8 mouse cellular contexts compared by ENCODE assay signal in the genomic region with DNA sequence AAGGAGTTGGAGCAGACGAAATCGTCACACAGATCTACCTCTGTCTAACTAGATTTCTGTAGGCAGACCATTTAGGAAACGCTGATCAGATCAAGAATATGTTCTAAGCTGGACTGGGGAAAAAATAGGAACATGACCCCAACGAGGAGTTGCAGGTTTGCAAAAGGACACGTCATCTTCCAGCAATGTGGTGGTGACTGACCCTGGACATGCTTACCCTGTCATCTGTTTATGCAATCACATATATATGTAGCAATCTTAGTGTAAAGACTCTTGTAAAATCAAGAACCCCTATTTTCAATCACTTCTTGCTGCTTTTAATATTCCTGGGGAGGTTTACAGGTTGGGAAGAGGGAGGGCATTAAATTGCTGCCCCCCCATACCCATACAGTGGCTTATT. TPM values are rescaled to one million over a fixed set of nuclear protein-coding genes. Genes with fewer than 3 reads are reported as not detected.
DNase-seq lines count a peak whose midpoint lies in the region; ATAC-seq and TF ChIP-seq lines count a peak whose summit lies in the region.

No protein-coding gene starts in this region.

- peaks cover 42% of the 10 kb centered on the region for H3K4me1 ChIP-seq in neural tube, embryonic 12.5 days
- H3K4me1 ChIP-seq in liver, embryonic 16.5 days (ENCODE audit: control insufficient read depth, low read depth, low read length) = peaks cover 26% of the 10 kb centered on the region

- H3K36me3 ChIP-seq in neural tube, embryonic 12.5 days = peaks cover 31% of the 10 kb centered on the region
- peaks cover 25% of the 10 kb centered on the region for H3K36me3 ChIP-seq in liver, embryonic 16.5 days (ENCODE audit: control insufficient read depth, insufficient read depth)

- ATAC-seq in neural tube, embryonic 12.5 days (ENCODE audit: low FRiP score, low read depth) = no peak
- ATAC-seq in liver, embryonic 16.5 days (ENCODE audit: low read depth) = no peak

- peak overlapping the region; percentile 92; the same call in 1 of the 2 replicates for H3K4me3 ChIP-seq in gastrocnemius, adult 2 months
- no peak overlapping the region for H3K4me3 ChIP-seq in neural tube, embryonic 12.5 days
- H3K4me3 ChIP-seq in liver, embryonic 16.5 days (ENCODE audit: low read depth, low read length) = no peak overlapping the region

- H3K27me3 ChIP-seq in neural tube, embryonic 12.5 days (replicated peaks) = no peaks in the 10 kb centered on the region
- peaks cover 47% of the 10 kb centered on the region for H3K27me3 ChIP-seq in liver, embryonic 16.5 days (ENCODE audit: control insufficient read depth, insufficient read depth, low read depth, low read length)

- WGBS in neural tube, embryonic 12.5 days = 81% methylated on average over 5 of the region's 5 CpGs
- 47% methylated on average over 5 of the region's 5 CpGs for WGBS in liver, embryonic 16.5 days (ENCODE audit: insufficient replicate concordance)

- peak; percentile 5 for DNase-seq in gastrocnemius, adult 2 months
- DNase-seq in gastrocnemius, postnatal 25 days = no peak
- no peak for DNase-seq in neural tube, embryonic 10.5 days (ENCODE audit: extremely low spot score, low spot score)
- DNase-seq in adrenal gland, postnatal 25 days = no peak
- DNase-seq in cerebellum, postnatal 4 days (ENCODE audit: low spot score in 2 of 2) = no peak
- DNase-seq in adrenal gland, adult 18-20 months (ENCODE audit: low spot score in 2 of 2) = no peak

- H3K4me2 ChIP-seq in neural tube, embryonic 12.5 days (replicated peaks) = peak overlapping the region; percentile 90; the same call in 1 of the 2 replicates
- 0 out of 2 replicates have a peak overlapping the region, but pooled peaks have one; percentile 92 for H3K4me2 ChIP-seq in liver, embryonic 16.5 days (ENCODE audit: low read depth, low read length)

- intact Hi-C loops in gastrocnemius, adult 2 months (cut with DNase I) = no loop called here

- H3K27ac ChIP-seq in gastrocnemius, adult 2 months = peak overlapping the region; percentile 58; the same call in 1 of the 2 replicates
- no peak overlapping the region for H3K27ac ChIP-seq in neural tube, embryonic 12.5 days
- H3K27ac ChIP-seq in liver, embryonic 16.5 days (ENCODE audit: low read length) = no peak overlapping the region

- TF ChIP-seq CTCF in gastrocnemius, adult 2 months (IDR thresholded peaks at IDR 0.05) = no peak

- H3K9ac ChIP-seq in neural tube, embryonic 12.5 days = no peak overlapping the region
- no peak overlapping the region for H3K9ac ChIP-seq in liver, embryonic 16.5 days (ENCODE audit: low read depth, low read length)

- H3K9me3 ChIP-seq in neural tube, embryonic 12.5 days = no peaks in the 10 kb centered on the region
- no peaks in the 10 kb centered on the region for H3K9me3 ChIP-seq in liver, embryonic 16.5 days (replicated peaks; ENCODE audit: control insufficient read depth, low read length)

RNA-seq across cellular contexts. Expression of a gene that starts 0.8 kb away (rescaled TPM):
- 10 to 100 TPM; 33.5 to 40.5 TPM for total RNA-seq in gastrocnemius, adult 2 months (2021)
- total RNA-seq in gastrocnemius, postnatal 25 days (2021) = 10 to 100 TPM; 43.3 to 46.9 TPM
- 1,857 and 1,896 TPM in 2 replicates for polyA plus RNA-seq in neural tube, embryonic 12.5 days (2016; fragmentation: Nextera tagmentation; extraction: Ambion mirVana)
- polyA plus RNA-seq in liver, embryonic 16.5 days (2015; fragmentation: Nextera tagmentation; extraction: Ambion mirVana) = 293 and 317 TPM in 2 replicates
- 218 and 247 TPM in 2 replicates for total RNA-seq in adrenal gland, postnatal 25 days (2021)
- total RNA-seq in adrenal gland, adult 18-20 months (2021) = 100 to 1,000 TPM; 138 to 172 TPM

RNA-seq across cellular contexts. Expression of a gene that starts 2.5 kb away (rescaled TPM):
- 1 to 10 TPM in 1 of 2 experiments, under 1 TPM in 1; 0.45 to 1.2 TPM for total RNA-seq in gastrocnemius, adult 2 months (2021)
- total RNA-seq in gastrocnemius, postnatal 25 days (2021) = under 1 TPM; 0.62 to 0.82 TPM
- polyA plus RNA-seq in neural tube, embryonic 12.5 days (2016; fragmentation: Nextera tagmentation; extraction: Ambion mirVana) = 6.1 TPM in 2 replicates
- not detected in 2 replicates for polyA plus RNA-seq in liver, embryonic 16.5 days (2015; fragmentation: Nextera tagmentation; extraction: Ambion mirVana)
- 8.6 and 10.9 TPM in 2 replicates for total RNA-seq in adrenal gland, postnatal 25 days (2021)
- 1 to 10 TPM; 6.3 to 6.8 TPM for total RNA-seq in adrenal gland, adult 18-20 months (2021)

RNA-seq across cellular contexts. Expression of a gene that starts 7.6 kb away (rescaled TPM):
- 10 to 100 TPM; 21.6 to 29.9 TPM for total RNA-seq in gastrocnemius, adult 2 months (2021)
- 10 to 100 TPM; 24.1 to 28.8 TPM for total RNA-seq in gastrocnemius, postnatal 25 days (2021)
- polyA plus RNA-seq in neural tube, embryonic 12.5 days (2016; fragmentation: Nextera tagmentation; extraction: Ambion mirVana) = 137 and 147 TPM in 2 replicates
- polyA plus RNA-seq in liver, embryonic 16.5 days (2015; fragmentation: Nextera tagmentation; extraction: Ambion mirVana) = 87.4 and 96.7 TPM in 2 replicates
- total RNA-seq in adrenal gland, postnatal 25 days (2021) = 103 and 108 TPM in 2 replicates
- 100 to 1,000 TPM; 106 to 107 TPM for total RNA-seq in adrenal gland, adult 18-20 months (2021)

RNA-seq across cellular contexts. Expression of a gene that starts 12.6 kb away (rescaled TPM):
- total RNA-seq in gastrocnemius, adult 2 months (2021) = 1 to 10 TPM; 1.6 TPM
- total RNA-seq in gastrocnemius, postnatal 25 days (2021) = 1 to 10 TPM; 2.0 to 2.4 TPM
- polyA plus RNA-seq in neural tube, embryonic 12.5 days (2016; fragmentation: Nextera tagmentation; extraction: Ambion mirVana) = 1.1 and 1.3 TPM in 2 replicates
- polyA plus RNA-seq in liver, embryonic 16.5 days (2015; fragmentation: Nextera tagmentation; extraction: Ambion mirVana) = 0.71 and 1.2 TPM in 2 replicates
- total RNA-seq in adrenal gland, postnatal 25 days (2021) = 2.6 and 3.8 TPM in 2 replicates
- 1 to 10 TPM; 3.1 to 3.2 TPM for total RNA-seq in adrenal gland, adult 18-20 months (2021)

RNA-seq across cellular contexts. Expression of a gene that starts 14.5 kb away (rescaled TPM):
- under 1 TPM in 1 of 2 experiments, not detected in 1; 0.11 TPM for total RNA-seq in gastrocnemius, adult 2 months (2021)
- total RNA-seq in gastrocnemius, postnatal 25 days (2021) = under 1 TPM; 0.10 to 0.19 TPM
- polyA plus RNA-seq in neural tube, embryonic 12.5 days (2016; fragmentation: Nextera tagmentation; extraction: Ambion mirVana) = 0.13 and 0.25 TPM in 2 replicates
- 0.04 TPM in 1 of 2 replicates, not detected in the other for polyA plus RNA-seq in liver, embryonic 16.5 days (2015; fragmentation: Nextera tagmentation; extraction: Ambion mirVana)
- total RNA-seq in adrenal gland, postnatal 25 days (2021) = 0.33 TPM in 1 of 2 replicates, not detected in the other
- under 1 TPM; 0.42 to 0.56 TPM for total RNA-seq in adrenal gland, adult 18-20 months (2021)
